Mouse (Mus musculus): Measurements from ENCODE around the gene Sorcs3.

GRCm38 (mm10) chr19:48642566-48642965 is 436.7 kb downstream of the Sorcs3 start:
- TF ChIP-seq CTCF (conservative IDR thresholded peaks at IDR 0.05; ENCODE audit: insufficient read depth, insufficient read length, low read depth, low read length) (no peak), POLR2A (IDR thresholded peaks at IDR 0.05; ENCODE audit: low read depth, low read length) (no peak)
